Mouse (Mus musculus): ENCODE data around the gene Slc6a1.
A peak's percentile ranks its signal among the peaks of the same experiment; 100 is the strongest.

Gene Slc6a1

GRCm38 (mm10) chr6:114295086-114295485, 12.7 kb downstream of the Slc6a1 start:
- H3K4me3 ChIP-seq (replicated peaks; ENCODE audit: low read length): no peak overlapping the region
- no peak for TF ChIP-seq POU5F1 (IDR thresholded peaks at IDR 0.05; ENCODE audit: borderline replicate concordance, low read length)
- no peak for TF ChIP-seq NANOG (IDR thresholded peaks at IDR 0.05; ENCODE audit: borderline replicate concordance, low read length)
- no peak for TF ChIP-seq CTCF (conservative IDR thresholded peaks at IDR 0.05; ENCODE audit: low read length)
- H3K4me1 ChIP-seq (replicated peaks; ENCODE audit: low read depth, low read length): no peaks in the 10 kb centered on the region
- H3K27me3 ChIP-seq (ENCODE audit: insufficient read depth, low read length): peaks cover 15% of the 10 kb centered on the region; the same call in 1 of the 2 replicates
- H3K36me3 ChIP-seq (ENCODE audit: insufficient read depth, low read length): no peaks in the 10 kb centered on the region
- no peaks in the 10 kb centered on the region for H3K9me3 ChIP-seq (ENCODE audit: low read length)

DNA sequence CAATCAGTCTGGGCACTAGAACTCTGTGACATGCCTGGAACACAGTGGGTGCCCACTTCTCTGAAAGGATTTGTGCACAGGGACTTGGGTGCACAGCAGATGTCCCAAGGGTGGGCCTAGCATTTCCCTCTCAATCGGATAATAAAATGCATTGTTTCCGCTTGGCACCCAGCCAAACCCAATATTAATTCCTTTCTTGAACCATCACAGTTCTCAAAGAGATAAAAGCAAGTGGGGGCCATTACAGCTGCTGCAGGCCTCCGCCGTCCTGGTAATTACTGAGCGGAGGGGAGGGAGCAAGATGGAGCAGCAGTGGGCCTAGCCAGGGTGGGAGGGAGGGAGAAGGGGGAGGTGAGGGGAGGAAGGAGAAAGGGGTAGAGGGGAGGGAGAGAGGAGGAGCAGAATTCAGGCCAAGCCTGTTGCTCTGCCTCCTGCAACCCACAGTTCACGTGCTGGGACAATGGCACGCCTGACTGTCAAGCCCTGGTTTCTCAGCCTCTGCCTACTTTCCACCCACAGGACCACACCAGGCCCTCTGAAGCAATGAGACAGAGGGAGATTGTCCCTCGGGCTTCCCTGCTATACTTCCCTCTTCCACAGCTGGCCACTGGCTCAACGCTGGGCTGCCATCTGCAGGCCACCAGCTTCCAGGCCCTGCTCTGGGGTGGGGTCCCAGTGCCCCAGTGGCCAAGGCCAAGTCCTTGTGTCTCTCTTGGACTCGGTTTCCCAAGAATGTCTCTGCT, 15.0 kb downstream of the Slc6a1 start:
- H3K4me3 ChIP-seq (replicated peaks; ENCODE audit: low read length): no peak overlapping the region
- H3K27me3 ChIP-seq (ENCODE audit: insufficient read depth, low read length): 0 out of 2 replicates have a peak, but pooled peaks cover 3% of the 10 kb centered on the region
- peaks cover 8% of the 10 kb centered on the region for H3K9me3 ChIP-seq (ENCODE audit: low read length)
- H3K4me1 ChIP-seq (replicated peaks; ENCODE audit: low read depth, low read length): no peaks in the 10 kb centered on the region
- H3K36me3 ChIP-seq (ENCODE audit: insufficient read depth, low read length): peaks cover under 1% of the 10 kb centered on the region; the same call in 1 of the 2 replicates
- TF ChIP-seq NANOG (IDR thresholded peaks at IDR 0.05; ENCODE audit: borderline replicate concordance, low read length): no peak

GRCm38 (mm10) chr6:114299699-114300098, 17.3 kb downstream of the Slc6a1 start:
- H3K36me3 ChIP-seq (ENCODE audit: insufficient read depth, low read length): peaks cover 10% of the 10 kb centered on the region
- no peak overlapping the region for H3K4me3 ChIP-seq (replicated peaks; ENCODE audit: low read length)
- TF ChIP-seq POU5F1 (IDR thresholded peaks at IDR 0.05; ENCODE audit: borderline replicate concordance, low read length): no peak
- TF ChIP-seq CTCF (conservative IDR thresholded peaks at IDR 0.05; ENCODE audit: low read length): no peak
- no peaks in the 10 kb centered on the region for H3K4me1 ChIP-seq (replicated peaks; ENCODE audit: low read depth, low read length)
- H3K9me3 ChIP-seq (ENCODE audit: low read length): peaks cover 8% of the 10 kb centered on the region
- H3K27me3 ChIP-seq (ENCODE audit: insufficient read depth, low read length): 0 out of 2 replicates have a peak, but pooled peaks cover under 1% of the 10 kb centered on the region

DNA sequence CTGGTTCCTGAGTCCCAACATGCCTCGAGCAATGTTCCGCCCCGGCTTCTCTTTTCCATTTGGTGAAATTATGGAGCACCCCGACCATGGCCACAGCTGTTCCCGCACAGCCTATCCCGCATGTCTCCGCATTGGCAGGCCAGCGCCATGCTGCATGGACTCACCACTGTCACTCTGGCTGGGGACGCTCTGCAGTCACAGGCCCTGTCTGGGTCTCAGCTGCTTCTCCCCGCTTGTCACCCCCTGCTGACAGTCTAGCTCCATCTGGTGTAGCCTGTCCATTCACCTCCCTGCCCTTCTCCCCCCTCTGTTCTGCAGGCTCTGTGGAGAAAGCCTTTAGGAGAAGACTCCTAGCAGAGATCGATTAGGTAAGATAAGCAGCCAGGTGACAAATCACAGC, 18.3 kb downstream of the Slc6a1 start:
- TF ChIP-seq NANOG (IDR thresholded peaks at IDR 0.05; ENCODE audit: borderline replicate concordance, low read length) (no peak), CTCF (conservative IDR thresholded peaks at IDR 0.05; ENCODE audit: low read length) (no peak), POU5F1 (IDR thresholded peaks at IDR 0.05; ENCODE audit: borderline replicate concordance, low read length) (no peak)
- H3K4me3 ChIP-seq (replicated peaks; ENCODE audit: low read length): no peak overlapping the region
- H3K27me3 ChIP-seq (ENCODE audit: insufficient read depth, low read length): no peaks in the 10 kb centered on the region
- H3K9me3 ChIP-seq (ENCODE audit: low read length): peaks cover 14% of the 10 kb centered on the region
- H3K36me3 ChIP-seq (ENCODE audit: insufficient read depth, low read length): peaks cover 10% of the 10 kb centered on the region
- H3K4me1 ChIP-seq (replicated peaks; ENCODE audit: low read depth, low read length): no peaks in the 10 kb centered on the region

- Histone ChIP-seq H3K9me3 (ENCODE audit: low read length) (peaks cover 33% of the 10 kb centered on the region), H3K4me1 (replicated peaks; ENCODE audit: low read depth, low read length) (no peaks in the 10 kb centered on the region; the same call in 1 of the 2 replicates), H3K36me3 (ENCODE audit: insufficient read depth, low read length) (peaks cover 16% of the 10 kb centered on the region), H3K4me3 (replicated peaks; ENCODE audit: low read length) (no peak overlapping the region), H3K27me3 (ENCODE audit: insufficient read depth, low read length) (no peaks in the 10 kb centered on the region)
- TF ChIP-seq NANOG (IDR thresholded peaks at IDR 0.05; ENCODE audit: borderline replicate concordance, low read length) (no peak), CTCF (conservative IDR thresholded peaks at IDR 0.05; ENCODE audit: low read length) (no peak), POU5F1 (IDR thresholded peaks at IDR 0.05; ENCODE audit: borderline replicate concordance, low read length) (no peak)
These were observed 22.2 kb downstream of the Slc6a1 start for GRCm38 (mm10) chr6:114304668-114305067.

DNA sequence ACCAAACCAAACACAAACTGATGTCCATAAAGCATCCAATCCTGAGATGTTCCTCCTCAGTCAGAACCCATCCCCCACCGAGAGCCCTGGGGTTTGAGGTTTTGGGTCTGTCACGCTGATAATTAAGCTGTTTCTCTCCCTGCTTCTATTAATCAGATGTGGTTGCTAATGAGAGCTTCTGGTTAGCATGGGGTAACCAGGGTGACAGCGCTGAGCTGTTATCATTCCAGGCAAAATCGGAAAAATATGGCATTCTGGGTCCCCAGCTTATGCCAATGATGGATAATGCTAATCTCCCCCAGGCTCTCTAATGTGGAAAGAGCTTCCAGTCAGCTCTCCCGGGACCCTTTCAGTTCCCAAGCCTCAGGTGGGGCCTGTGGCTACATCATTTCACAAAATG, 38.1 kb downstream of the Slc6a1 start:
- Histone ChIP-seq H3K27me3 (ENCODE audit: insufficient read depth, low read length) (no peaks in the 10 kb centered on the region), H3K4me3 (replicated peaks; ENCODE audit: low read length) (no peak overlapping the region), H3K4me1 (replicated peaks; ENCODE audit: low read depth, low read length) (no peaks in the 10 kb centered on the region), H3K9me3 (ENCODE audit: low read length) (peaks cover 4% of the 10 kb centered on the region; the same call in 1 of the 2 replicates), H3K36me3 (ENCODE audit: insufficient read depth, low read length) (no peaks in the 10 kb centered on the region)
- TF ChIP-seq NANOG (IDR thresholded peaks at IDR 0.05; ENCODE audit: borderline replicate concordance, low read length) (no peak), POU5F1 (IDR thresholded peaks at IDR 0.05; ENCODE audit: borderline replicate concordance, low read length) (no peak), CTCF (conservative IDR thresholded peaks at IDR 0.05; ENCODE audit: low read length) (no peak)

GRCm38 (mm10) chr6:114321146-114321545, 38.7 kb downstream of the Slc6a1 start:
- no peaks in the 10 kb centered on the region for H3K4me1 ChIP-seq (replicated peaks; ENCODE audit: low read depth, low read length)
- no peaks in the 10 kb centered on the region for H3K27me3 ChIP-seq (ENCODE audit: insufficient read depth, low read length)
- H3K4me3 ChIP-seq (replicated peaks; ENCODE audit: low read length): no peak overlapping the region
- TF ChIP-seq NANOG (IDR thresholded peaks at IDR 0.05; ENCODE audit: borderline replicate concordance, low read length) (no peak), CTCF (conservative IDR thresholded peaks at IDR 0.05; ENCODE audit: low read length) (peak; percentile 90), POU5F1 (IDR thresholded peaks at IDR 0.05; ENCODE audit: borderline replicate concordance, low read length) (no peak)
- H3K36me3 ChIP-seq (ENCODE audit: insufficient read depth, low read length): no peaks in the 10 kb centered on the region
- peaks cover 4% of the 10 kb centered on the region; the same call in 1 of the 2 replicates for H3K9me3 ChIP-seq (ENCODE audit: low read length)

DNA sequence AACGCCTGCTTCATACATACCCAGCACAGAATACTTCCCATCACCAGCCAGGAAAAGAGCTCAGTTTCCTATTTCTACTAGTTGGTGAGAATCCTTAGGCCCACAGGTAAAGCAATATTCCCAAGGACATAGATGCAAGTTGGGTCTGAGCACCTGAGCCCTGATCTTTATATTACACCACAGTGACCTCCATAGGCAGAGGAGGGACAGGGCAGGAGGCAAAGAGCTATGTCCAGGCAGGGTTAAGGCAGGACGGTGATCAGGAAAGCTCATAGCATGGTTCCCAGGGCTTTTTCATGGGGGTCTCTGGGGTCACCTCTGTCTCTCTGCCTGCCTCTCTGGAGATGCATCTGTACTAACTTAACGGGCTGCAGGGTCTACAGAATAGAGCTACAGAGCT, 40.5 kb downstream of the Slc6a1 start:
- Histone ChIP-seq H3K4me1 (replicated peaks; ENCODE audit: low read depth, low read length) (no peaks in the 10 kb centered on the region), H3K36me3 (ENCODE audit: insufficient read depth, low read length) (no peaks in the 10 kb centered on the region), H3K4me3 (replicated peaks; ENCODE audit: low read length) (no peak overlapping the region), H3K27me3 (ENCODE audit: insufficient read depth, low read length) (no peaks in the 10 kb centered on the region), H3K9me3 (ENCODE audit: low read length) (peaks cover 4% of the 10 kb centered on the region; the same call in 1 of the 2 replicates)
- no peak for TF ChIP-seq NANOG (IDR thresholded peaks at IDR 0.05; ENCODE audit: borderline replicate concordance, low read length)

DNA sequence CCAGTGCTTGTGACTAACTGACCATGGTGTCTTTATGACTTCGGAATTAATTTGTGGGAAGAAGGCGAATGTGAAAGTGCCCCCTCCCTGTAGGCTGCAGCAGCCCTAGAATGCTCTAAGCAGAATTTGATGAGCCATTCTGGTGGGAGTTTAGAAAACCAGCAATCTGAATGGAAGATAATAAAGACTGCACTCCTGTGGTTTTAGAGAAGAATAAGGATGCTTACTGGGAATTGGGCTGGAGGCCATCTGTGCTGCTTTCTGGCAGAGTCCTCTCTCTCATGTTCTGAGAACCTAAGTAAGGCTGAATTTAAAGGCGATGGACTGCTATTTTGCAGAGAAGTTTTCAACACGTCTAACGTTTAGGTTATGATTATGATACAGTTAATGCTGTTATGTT, 42.4 kb downstream of the Slc6a1 start:
- TF ChIP-seq NANOG (IDR thresholded peaks at IDR 0.05; ENCODE audit: borderline replicate concordance, low read length) (no peak), CTCF (conservative IDR thresholded peaks at IDR 0.05; ENCODE audit: low read length) (no peak), POU5F1 (IDR thresholded peaks at IDR 0.05; ENCODE audit: borderline replicate concordance, low read length) (no peak)
- H3K4me1 ChIP-seq (replicated peaks; ENCODE audit: low read depth, low read length): no peaks in the 10 kb centered on the region
- no peaks in the 10 kb centered on the region for H3K27me3 ChIP-seq (ENCODE audit: insufficient read depth, low read length)
- H3K36me3 ChIP-seq (ENCODE audit: insufficient read depth, low read length): no peaks in the 10 kb centered on the region
- H3K9me3 ChIP-seq (ENCODE audit: low read length): peaks cover 4% of the 10 kb centered on the region; the same call in 1 of the 2 replicates
- no peak overlapping the region for H3K4me3 ChIP-seq (replicated peaks; ENCODE audit: low read length)
